Mouse (Mus musculus) heart, adult 8-10 months (tissue): Measurements from ENCODE around the gene Ppp4c. TPM values are rescaled to one million over a fixed set of nuclear protein-coding genes. Genes with fewer than 3 reads are reported as not detected.
A peak's percentile ranks its signal among the peaks of the same experiment; 100 is the strongest.

ENCODE experiments used
- DNase-seq: peaks from one replicate; pipeline ENCODE4 v3.0.0; 2022; ENCODE audit warnings: low spot score
- total RNA-seq, 4 experiments: library from RNA; stranded (reverse); gene quantifications; 2 replicates each; pipeline ENCODE4 v1.2.4; 2022

Ppp4c gene
- total RNA-seq, 4 experiments from 2014 or later: 32.7 to 36.8 (median 34.5) TPM

DNA sequence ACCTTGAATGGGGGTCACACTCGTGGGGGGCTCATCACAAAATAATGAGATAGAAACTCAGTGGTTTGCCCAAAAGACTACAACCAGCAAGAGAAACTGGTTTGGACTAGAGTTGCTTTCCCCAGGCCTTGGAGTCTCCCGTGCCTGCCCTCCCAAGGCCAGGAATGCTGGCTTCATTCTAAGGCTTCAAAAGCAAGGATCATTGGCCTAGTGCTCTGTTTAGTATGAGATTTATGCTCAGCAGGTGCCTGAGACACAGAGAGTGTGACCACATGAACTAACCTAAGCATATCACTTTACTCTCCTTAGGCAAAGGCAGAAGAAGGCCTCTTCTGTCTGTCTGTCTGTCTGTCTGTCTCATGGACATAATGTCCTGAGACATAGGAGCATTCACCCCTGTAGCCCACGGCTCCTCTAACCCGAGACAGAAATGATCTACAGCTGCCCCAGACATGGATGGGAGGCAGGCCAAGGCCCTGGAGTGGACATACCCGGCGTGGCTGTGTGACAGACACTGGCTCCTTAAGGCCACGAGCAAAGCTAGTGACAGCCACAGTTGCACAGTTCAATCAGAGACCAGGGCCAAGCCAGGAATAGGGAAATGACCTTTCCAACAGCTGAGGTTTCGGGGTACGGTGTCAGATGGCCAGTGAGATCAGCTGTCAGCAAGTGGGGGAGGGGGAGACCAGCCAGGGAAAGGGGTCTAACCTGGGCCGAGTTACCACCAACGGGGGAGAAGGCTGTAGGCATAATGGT, 10.0 kb upstream of the Ppp4c start:
- DNase-seq: no peak

DNA sequence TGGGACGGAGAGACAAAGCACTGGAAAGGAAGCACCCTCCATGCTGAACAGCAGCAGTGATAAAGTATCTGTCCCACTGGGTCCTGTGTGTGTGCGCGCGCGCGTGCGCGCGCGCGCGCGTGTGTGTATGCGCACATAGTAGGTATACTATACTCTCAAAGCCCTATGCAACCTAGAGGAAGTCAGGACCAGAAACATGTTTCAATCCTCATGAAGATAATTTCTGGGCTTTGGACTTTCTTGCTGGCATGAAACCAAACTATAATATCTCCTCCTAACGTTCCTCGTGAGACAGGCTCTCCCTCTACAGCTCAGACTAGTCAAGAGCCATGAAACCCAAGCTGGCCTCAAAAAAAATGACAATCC, 8.7 kb upstream of the Ppp4c start:
- no peak for DNase-seq

- DNase-seq: no peak
Measured at GRCm38 (mm10) chr7:126800269-126801056, 8.2 kb upstream of the Ppp4c start.

- DNase-seq: no peak
Measured at GRCm38 (mm10) chr7:126799468-126800268, 7.4 kb upstream of the Ppp4c start.

DNA sequence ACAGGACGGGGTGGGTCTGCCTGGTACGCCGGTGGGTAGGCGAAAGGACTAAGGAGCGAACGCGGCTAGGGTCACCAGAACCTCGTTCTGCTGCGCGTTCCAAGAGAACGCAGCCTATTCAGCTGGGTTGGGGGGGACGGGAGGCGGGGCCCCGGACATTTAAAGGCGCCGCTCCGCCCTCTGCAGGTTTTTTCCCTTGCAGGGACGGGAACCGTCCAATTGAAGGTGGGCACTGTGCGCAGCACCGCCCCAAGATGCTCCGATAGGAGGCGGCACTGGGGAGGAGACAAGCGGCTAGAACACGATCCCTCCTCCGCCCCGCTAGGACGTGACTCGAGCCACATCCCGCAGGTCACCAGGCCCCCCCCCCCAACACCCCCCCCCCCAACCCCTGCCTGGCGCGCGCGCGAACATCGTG, 6.8 kb upstream of the Ppp4c start:
- DNase-seq: peak; percentile 98

DNA sequence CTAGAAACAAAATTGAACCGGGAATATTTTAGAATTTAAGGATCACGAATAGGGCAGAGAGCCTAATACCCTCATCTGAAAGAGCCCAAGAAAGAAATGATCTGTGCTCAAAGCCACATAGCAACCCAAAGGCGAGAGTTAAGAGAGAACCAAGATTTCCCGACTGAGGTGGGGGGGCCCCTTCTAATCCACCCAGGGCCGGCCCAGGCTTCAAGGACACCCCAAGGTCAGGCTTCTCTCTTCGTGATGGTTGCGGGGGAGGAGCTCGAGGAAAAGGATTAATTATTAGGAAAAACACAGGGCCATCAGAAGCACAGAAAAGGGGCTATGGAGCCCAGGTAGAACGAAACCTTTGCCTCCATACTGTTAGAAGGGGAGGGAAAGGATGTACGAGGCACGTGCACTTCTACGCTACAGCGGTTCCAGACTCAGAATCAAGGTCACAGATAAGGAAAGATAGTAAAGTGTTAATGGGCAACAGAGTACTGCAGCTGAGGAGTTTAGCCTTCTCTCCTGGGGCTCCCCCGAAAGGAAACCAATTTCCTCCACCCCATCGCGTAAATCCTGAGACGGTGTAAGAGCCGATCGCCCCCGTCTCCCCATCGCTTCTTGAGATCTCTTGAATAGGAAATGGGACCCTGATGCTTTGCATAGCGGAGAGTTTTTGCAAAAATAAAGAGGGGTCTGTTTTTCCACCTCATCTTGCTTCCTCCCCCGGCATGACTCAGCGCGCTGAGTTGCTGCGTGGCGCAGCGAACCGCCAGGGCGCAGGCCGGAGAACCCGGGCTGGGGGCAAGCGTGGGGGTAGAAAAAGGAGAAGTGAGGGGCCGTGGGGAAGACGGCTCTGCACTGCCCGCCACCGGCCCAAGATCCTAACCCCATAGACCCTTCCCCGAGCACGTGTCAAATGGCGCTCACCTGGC, 6.1 kb upstream of the Ppp4c start:
- no peak for DNase-seq

DNA sequence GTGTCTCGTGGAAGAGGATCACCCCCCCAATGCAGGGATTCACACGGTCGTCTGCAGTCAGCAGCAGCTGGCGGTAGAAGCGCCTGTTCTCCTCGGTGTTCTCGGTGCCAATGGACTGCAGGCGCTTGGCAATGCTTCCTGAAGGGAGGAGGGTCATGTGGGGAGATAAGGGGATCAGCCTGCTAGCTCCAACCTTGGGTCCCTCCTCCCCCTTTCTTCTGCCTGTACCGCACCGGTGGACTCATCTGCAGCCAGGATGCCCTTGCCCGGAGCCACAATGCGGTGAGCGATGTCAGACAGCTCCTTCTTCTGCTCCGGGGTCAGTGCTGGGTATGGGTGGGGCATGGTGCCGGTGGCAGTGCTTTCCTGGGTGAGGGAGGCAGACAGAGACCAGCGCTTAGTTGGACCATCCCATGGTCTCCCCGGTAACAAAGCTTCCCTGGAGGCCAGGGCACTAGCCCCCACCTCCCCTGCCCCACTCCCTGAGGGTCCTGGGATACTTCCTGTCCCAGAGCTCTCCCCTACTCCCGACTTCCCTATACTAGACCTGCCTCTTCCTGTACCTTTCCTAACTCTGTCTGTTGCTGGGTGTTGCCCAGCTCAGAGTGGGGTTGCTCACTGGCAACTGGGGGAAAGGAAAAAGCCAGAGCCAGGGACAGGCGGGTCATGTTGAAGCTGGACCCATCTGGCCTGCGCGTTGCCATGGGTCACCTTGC, 5.3 kb upstream of the Ppp4c start, which contains the start of gene Fam57b:
Gene Fam57b, plus strand, starts transcription at position 258 of the 716 bp plus-strand sequence.
- DNase-seq: peak; percentile 62

DNA sequence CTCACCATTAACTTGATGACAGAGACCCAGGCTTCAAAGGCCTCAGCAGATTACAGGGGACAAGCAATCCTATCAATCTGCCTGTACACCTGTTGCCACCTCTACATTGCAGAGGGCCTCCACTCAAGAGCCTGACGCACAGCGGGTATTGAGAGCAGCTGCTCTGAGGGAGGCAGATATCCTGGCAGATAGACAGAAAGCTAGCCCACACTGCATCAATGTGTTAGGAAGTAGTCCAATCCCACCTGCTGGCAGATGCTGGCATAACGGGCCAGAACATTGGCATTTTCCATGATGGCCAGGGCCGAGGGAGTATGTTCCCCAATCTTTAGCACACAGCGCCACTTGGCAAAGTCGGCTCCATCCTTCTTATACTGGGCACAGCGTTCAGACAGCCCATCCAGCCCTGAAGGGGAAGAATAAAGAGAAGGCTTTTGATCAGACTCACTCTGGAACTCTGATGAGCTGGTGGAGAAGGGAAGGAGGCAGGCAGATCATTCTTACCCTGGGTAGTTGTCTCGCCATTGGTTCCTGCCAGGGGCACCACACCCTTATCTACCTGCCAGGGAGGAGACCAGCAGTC, 4.1 kb upstream of the Ppp4c start:
- no peak for DNase-seq

- DNase-seq: no peak
Measured at GRCm38 (mm10) chr7:126795387-126796317, 3.4 kb upstream of the Ppp4c start.

GRCm38 (mm10) chr7:126794271-126794605, 1.9 kb upstream of the Ppp4c start:
- DNase-seq: no peak

GRCm38 (mm10) chr7:126793456-126794270, 1.4 kb upstream of the Ppp4c start:
- no peak for DNase-seq

DNA sequence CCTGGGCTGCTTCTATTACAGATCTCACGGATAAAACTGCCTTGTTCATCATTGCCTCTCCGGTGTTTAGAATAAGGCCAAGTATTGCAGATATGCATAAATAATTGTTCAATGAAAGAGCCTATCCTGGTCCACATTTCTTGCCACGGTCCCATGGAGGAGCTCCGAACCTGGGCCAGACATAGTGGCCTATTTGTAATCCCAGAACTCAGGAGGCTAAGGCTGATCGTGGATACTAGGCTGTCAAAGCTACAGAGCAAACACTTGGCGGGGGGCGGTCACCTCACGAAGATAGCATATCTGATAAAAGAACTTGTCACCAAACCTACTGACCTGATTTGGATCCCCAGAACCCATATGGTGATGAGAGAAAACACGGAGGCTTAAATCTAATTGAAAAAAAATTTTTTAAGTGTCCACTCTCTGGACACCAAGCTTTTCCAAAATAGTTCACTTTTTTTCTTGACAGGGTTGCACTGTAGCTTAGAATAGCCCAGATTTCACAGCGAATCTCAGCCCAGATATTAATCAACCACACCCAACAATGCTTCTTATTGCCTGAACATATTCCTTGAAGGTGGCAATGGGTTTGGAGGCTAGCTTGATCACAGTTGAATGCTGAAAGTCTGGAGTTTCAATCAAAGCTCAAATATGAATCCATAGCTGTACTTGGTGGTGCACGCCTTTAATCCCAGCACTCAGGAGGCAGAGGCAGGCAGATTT, 586 bp upstream of the Ppp4c start:
- no peak for DNase-seq

- DNase-seq: no peak
Measured at GRCm38 (mm10) chr7:126789141-126789540, 3.2 kb downstream of the Ppp4c start.

- DNase-seq: no peak
Measured at GRCm38 (mm10) chr7:126786142-126786541, 6.2 kb downstream of the Ppp4c start.

- no peak for DNase-seq
Measured at GRCm38 (mm10) chr7:126785056-126785455, 7.2 kb downstream of the Ppp4c start.

DNA sequence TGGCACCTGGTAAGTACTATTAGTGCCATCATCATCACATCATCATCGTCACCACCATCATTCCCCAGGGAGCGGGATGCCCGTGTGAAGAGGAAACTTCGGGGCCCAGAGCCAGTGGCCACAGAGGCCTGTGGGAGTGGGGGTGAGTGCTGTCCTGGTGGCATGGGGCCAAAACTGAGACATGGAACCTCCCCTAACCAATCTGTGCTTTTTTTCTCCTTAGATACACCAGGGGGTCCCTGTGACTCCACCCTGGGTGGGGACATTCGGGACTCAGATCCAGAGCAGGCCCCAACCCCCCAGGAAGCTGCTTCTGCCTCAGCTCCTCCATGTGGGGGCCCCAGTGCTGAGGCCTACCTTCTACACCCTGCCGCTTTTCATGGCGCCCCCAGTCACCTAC, 7.8 kb downstream of the Ppp4c start:
- no peak for DNase-seq

DNA sequence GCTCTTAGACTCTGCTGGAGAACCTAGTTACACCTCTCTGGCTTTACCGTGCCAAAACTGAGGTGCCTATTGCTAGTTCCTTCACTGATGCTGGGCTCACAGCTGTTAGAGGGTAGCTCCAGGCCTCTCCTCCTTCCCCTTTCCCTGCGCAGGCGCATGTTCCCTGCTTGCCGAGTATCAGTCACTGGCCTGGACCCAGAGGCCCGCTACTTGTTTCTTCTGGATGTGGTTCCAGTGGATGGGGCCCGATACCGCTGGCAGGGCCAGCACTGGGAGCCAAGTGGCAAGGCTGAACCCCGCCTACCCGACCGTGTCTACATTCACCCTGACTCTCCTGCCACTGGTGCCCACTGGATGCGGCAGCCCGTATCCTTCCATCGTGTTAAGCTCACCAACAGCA, 9.6 kb downstream of the Ppp4c start:
- no peak for DNase-seq
